Mouse (Mus musculus): ENCODE data around the gene Baiap2l1.

GRCm38 (mm10) chr5:144338787-144339186, 19.1 kb downstream of the Baiap2l1 start:
- TF ChIP-seq CTCF (IDR thresholded peaks at IDR 0.05; ENCODE audit: control insufficient read depth, insufficient read depth, low read length) (no peak), POLR2A (IDR thresholded peaks at IDR 0.05; ENCODE audit: borderline replicate concordance, control insufficient read depth, low read depth, low read length) (no peak)

Measured in bone marrow, adult 2 months (tissue).